Comparison of ENCODE assay signal across 7 mouse cellular contexts in genomic region chr4:118427415-118427767, GRCm38 (mm10). TPM values are rescaled to one million over a fixed set of nuclear protein-coding genes. Genes with fewer than 3 reads are reported as not detected.
DNase-seq lines count a peak whose midpoint lies in the region; ATAC-seq and TF ChIP-seq lines count a peak whose summit lies in the region.

No protein-coding gene starts in this region.

- H3K27ac ChIP-seq in testis, adult 2 months (ENCODE audit: control insufficient read depth, insufficient read depth, low read depth, low read length), result peak overlapping the region; percentile 15; the same call in 1 of the 2 replicates
- peak overlapping the region; percentile 92 for H3K27ac ChIP-seq in forebrain, embryonic 10.5 days
- peak overlapping the region; percentile 88 for H3K27ac ChIP-seq in liver, embryonic 12.5 days

- no peak for DNase-seq in testis, postnatal 10 days (ENCODE audit: low spot score)
- DNase-seq in forebrain, embryonic 10.5 days (ENCODE audit: extremely low spot score, low spot score), result no peak
- DNase-seq in embryo, embryonic 11 days, result no peak
- no peak for DNase-seq in adrenal gland, postnatal 4 days (ENCODE audit: low spot score in 2 of 2)
- no peak for DNase-seq in urinary bladder, adult 18-20 months (ENCODE audit: low spot score in 2 of 2)

- peak; percentile 14 for ATAC-seq in liver, embryonic 12.5 days

- peak overlapping the region; percentile 86 for H3K9ac ChIP-seq in liver, embryonic 12.5 days

- H3K4me2 ChIP-seq in liver, embryonic 12.5 days, result peak overlapping the region; percentile 83

- H3K27me3 ChIP-seq in testis, adult 2 months (ENCODE audit: control insufficient read depth, insufficient read depth, low read length), result no peaks in the 10 kb centered on the region
- H3K27me3 ChIP-seq in forebrain, embryonic 10.5 days (ENCODE audit: poor library complexity, severe bottlenecking), result no peaks in the 10 kb centered on the region
- no peaks in the 10 kb centered on the region for H3K27me3 ChIP-seq in liver, embryonic 12.5 days (replicated peaks)

- 4% methylated on average over 5 of the region's 5 CpGs for WGBS in forebrain, embryonic 10.5 days
- WGBS in liver, embryonic 12.5 days (ENCODE audit: insufficient replicate concordance), result 9% methylated on average over 5 of the region's 5 CpGs

- peak overlapping the region; percentile 56 for H3K4me3 ChIP-seq in testis, adult 2 months (ENCODE audit: control insufficient read depth, low read depth, low read length)
- H3K4me3 ChIP-seq in forebrain, embryonic 10.5 days, result peak overlapping the region; percentile 79
- H3K4me3 ChIP-seq in liver, embryonic 12.5 days, result peak overlapping the region; percentile 75

- H3K4me1 ChIP-seq in testis, adult 2 months (ENCODE audit: control insufficient read depth, insufficient read depth, low read length), result peaks cover 17% of the 10 kb centered on the region
- H3K4me1 ChIP-seq in forebrain, embryonic 10.5 days, result peaks cover 33% of the 10 kb centered on the region
- peaks cover 88% of the 10 kb centered on the region for H3K4me1 ChIP-seq in liver, embryonic 12.5 days

- no peak for TF ChIP-seq CTCF in testis, adult 2 months (IDR thresholded peaks at IDR 0.05; ENCODE audit: control insufficient read depth, insufficient read depth, insufficient replicate concordance, low read depth, low read length)

- no peak for TF ChIP-seq POLR2A in testis, adult 2 months (IDR thresholded peaks at IDR 0.05; ENCODE audit: control insufficient read depth, low read depth, low read length)

- no peaks in the 10 kb centered on the region for H3K9me3 ChIP-seq in forebrain, embryonic 10.5 days
- no peaks in the 10 kb centered on the region for H3K9me3 ChIP-seq in liver, embryonic 12.5 days (replicated peaks)

- H3K36me3 ChIP-seq in testis, adult 2 months (ENCODE audit: control insufficient read depth, insufficient read depth, low read length), result peaks cover 1% of the 10 kb centered on the region
- H3K36me3 ChIP-seq in forebrain, embryonic 10.5 days (replicated peaks), result peaks cover 41% of the 10 kb centered on the region
- peaks cover 36% of the 10 kb centered on the region for H3K36me3 ChIP-seq in liver, embryonic 12.5 days

RNA-seq across cellular contexts. Expression of gene Elovl1, which starts 0.5 kb away (rescaled TPM):
- polyA plus RNA-seq in testis, adult 2 months (2012; rRNA removed), result 17.1 and 19.6 TPM in 2 replicates
- polyA plus RNA-seq in forebrain, embryonic 10.5 days (2016; fragmentation: Nextera tagmentation; extraction: Ambion mirVana), result 42.8 and 45.5 TPM in 2 replicates
- 117 and 127 TPM in 2 replicates for polyA plus RNA-seq in liver, embryonic 12.5 days (2016; fragmentation: Nextera tagmentation; extraction: Ambion mirVana)
- 10 to 100 TPM; 75.5 to 84.0 TPM for total RNA-seq in adrenal gland, postnatal 4 days (2021)

RNA-seq across cellular contexts. Expression of gene Cdc20, which starts 9.8 kb away (rescaled TPM):
- 116 and 126 TPM in 2 replicates for polyA plus RNA-seq in testis, adult 2 months (2012; rRNA removed)
- polyA plus RNA-seq in forebrain, embryonic 10.5 days (2016; fragmentation: Nextera tagmentation; extraction: Ambion mirVana), result 446 and 451 TPM in 2 replicates
- 240 and 250 TPM in 2 replicates for polyA plus RNA-seq in liver, embryonic 12.5 days (2016; fragmentation: Nextera tagmentation; extraction: Ambion mirVana)
- 10 to 100 TPM; 41.3 to 42.0 TPM for total RNA-seq in adrenal gland, postnatal 4 days (2021)

RNA-seq across cellular contexts. Expression of gene Med8, which starts 18.3 kb away (rescaled TPM):
- 28.3 and 29.0 TPM in 2 replicates for polyA plus RNA-seq in testis, adult 2 months (2012; rRNA removed)
- 171 and 178 TPM in 2 replicates for polyA plus RNA-seq in forebrain, embryonic 10.5 days (2016; fragmentation: Nextera tagmentation; extraction: Ambion mirVana)
- polyA plus RNA-seq in liver, embryonic 12.5 days (2016; fragmentation: Nextera tagmentation; extraction: Ambion mirVana), result 105 and 109 TPM in 2 replicates
- 10 to 100 TPM; 76.5 to 78.8 TPM for total RNA-seq in adrenal gland, postnatal 4 days (2021)

RNA-seq across cellular contexts. Expression of gene Szt2, which starts 18.3 kb away (rescaled TPM):
- 12.2 and 14.2 TPM in 2 replicates for polyA plus RNA-seq in testis, adult 2 months (2012; rRNA removed)
- polyA plus RNA-seq in forebrain, embryonic 10.5 days (2016; fragmentation: Nextera tagmentation; extraction: Ambion mirVana), result 8.7 and 9.7 TPM in 2 replicates
- polyA plus RNA-seq in liver, embryonic 12.5 days (2016; fragmentation: Nextera tagmentation; extraction: Ambion mirVana), result 4.8 and 4.9 TPM in 2 replicates
- total RNA-seq in adrenal gland, postnatal 4 days (2021), result 10 to 100 TPM; 38.6 to 39.3 TPM

RNA-seq across cellular contexts. Expression of gene Mpl, which starts 29.9 kb away (rescaled TPM):
- not detected in 2 replicates for polyA plus RNA-seq in testis, adult 2 months (2012; rRNA removed)
- polyA plus RNA-seq in forebrain, embryonic 10.5 days (2016; fragmentation: Nextera tagmentation; extraction: Ambion mirVana), result 0.79 and 2.0 TPM in 2 replicates
- polyA plus RNA-seq in liver, embryonic 12.5 days (2016; fragmentation: Nextera tagmentation; extraction: Ambion mirVana), result 17.4 and 19.4 TPM in 2 replicates
- total RNA-seq in adrenal gland, postnatal 4 days (2021), result under 1 TPM; 0.17 to 0.54 TPM

Comparison
In these comparisons a context has a peak if more than half of its experiments do, and no peak if none do; other contexts are left out.
1. H3K27ac ChIP-seq: peak in every context shown above with its lines; median percentile 92 in forebrain, embryonic 10.5 days; 88 in liver, embryonic 12.5 days; 15 in testis, adult 2 months.